Mouse (Mus musculus) heart, embryonic 16.5 days (tissue): ENCODE measurements around the gene Mypop. TPM values are rescaled to one million over a fixed set of nuclear protein-coding genes. Genes with fewer than 3 reads are reported as not detected.

Experiments used
- ATAC-seq: fragments of 200-750 bp; cut with Nextera tagmentation; replicated peaks from 2 replicates; pipeline ENCODE4 v1.8.0; 2017; ENCODE audit warnings: moderate number of reproducible peaks; ENCODE audit not compliant: insufficient read depth, low FRiP score; ENCODE audit errors: extremely low read depth
- H3K27ac ChIP-seq: fragments of 300-500 bp; sonication (generic); 2 replicates; pipeline ENCODE4 v1.5.1; 2014; ENCODE audit warnings: mild to moderate bottlenecking, low read length, control low read depth, moderate library complexity
- H3K27me3 ChIP-seq: fragments of 300-500 bp; sonication (generic); 2 replicates; pipeline ENCODE4 v1.6.1; 2014; ENCODE audit warnings: low read length, mixed read lengths; ENCODE audit not compliant: control insufficient read depth, insufficient read depth
- H3K36me3 ChIP-seq: fragments of 300-500 bp; sonication (generic); 2 replicates; pipeline ENCODE4 v1.6.1; 2014; ENCODE audit not compliant: control insufficient read depth, insufficient read depth
- H3K4me1 ChIP-seq: fragments of 300-500 bp; sonication (generic); 2 replicates; pipeline ENCODE4 v1.6.1; 2014; ENCODE audit warnings: low read length, mixed read lengths; ENCODE audit not compliant: control insufficient read depth, insufficient read depth
- H3K4me2 ChIP-seq: fragments of 300-500 bp; sonication (generic); 2 replicates; pipeline ENCODE4 v1.6.1; 2014; ENCODE audit warnings: low read depth, mild to moderate bottlenecking, control low read depth, low read length
- H3K4me3 ChIP-seq: fragments of 300-500 bp; sonication (generic); 2 replicates; pipeline ENCODE4 v1.5.1; 2014; ENCODE audit warnings: mild to moderate bottlenecking, control low read depth, low read length
- H3K9ac ChIP-seq: fragments of 300-500 bp; sonication (generic); 2 replicates; pipeline ENCODE4 v1.6.1; 2014; ENCODE audit warnings: low read length, control low read depth
- H3K9me3 ChIP-seq: fragments of 300-500 bp; sonication (generic); replicated peaks from 2 replicates; pipeline ENCODE4 v1.6.1; 2016; ENCODE audit warnings: low read length; ENCODE audit not compliant: control insufficient read depth
- WGBS: fragments of 180-500 bp; shearing (Covaris S2); extraction: QIAGEN DNeasy Blood & Tissue Kit; methylation state at CpG from one replicate; pipeline ENCODE4 v1.1.7; 2014; 5-methylcytosine and 5-hydroxymethylcytosine counted together
- polyA plus RNA-seq: library from polyadenylated mRNA; unstranded; fragments of >200 nt; fragmentation: Nextera tagmentation; extraction: Ambion mirVana; gene quantifications from 2 replicates; pipeline ENCODE4 v1.2.1, GENCODE M21; 2015

The Mypop gene
- polyA plus RNA-seq, 1 experiment from 2014 or later = 1.8 TPM

DNA sequence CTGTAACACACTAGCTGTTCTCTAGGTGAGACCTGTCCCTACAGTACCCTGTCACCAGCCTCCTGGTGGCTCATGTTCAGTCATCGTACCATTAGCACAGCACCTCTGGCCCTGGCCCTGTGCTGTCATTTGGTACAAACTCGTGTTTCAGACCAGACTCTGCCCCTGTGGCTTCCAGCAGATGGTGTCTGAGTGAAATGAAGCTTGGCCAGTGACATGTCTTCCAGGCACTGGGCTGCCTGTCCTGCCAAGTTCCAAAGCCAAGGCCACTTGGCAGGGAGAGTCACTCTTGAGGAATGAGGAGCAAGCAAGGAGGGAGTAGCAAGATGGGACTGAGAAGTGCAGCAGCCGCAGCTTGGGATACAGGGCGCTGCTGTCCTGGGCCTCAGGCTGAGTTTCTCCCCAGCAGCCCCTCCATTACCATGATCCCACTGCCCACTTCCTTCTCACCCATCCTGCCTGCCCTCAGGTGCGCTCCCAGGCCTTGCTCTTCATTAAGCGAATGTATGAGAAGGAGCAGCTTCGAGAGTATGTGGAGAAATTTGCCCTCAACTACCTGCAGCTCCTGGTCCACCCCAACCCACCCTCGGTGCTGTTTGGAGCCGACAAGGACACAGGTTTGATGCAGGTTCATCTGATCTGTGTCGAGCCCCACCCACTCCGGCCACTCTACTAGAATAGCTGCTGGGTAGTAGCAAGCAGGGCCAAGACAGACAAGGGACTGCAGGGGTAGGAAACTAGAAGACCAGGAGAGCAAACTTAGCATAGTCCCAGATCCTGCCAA is 55.4 kb downstream of the Mypop start:
- H3K27me3 ChIP-seq = no peaks in the 10 kb centered on the region
- no peak overlapping the region for H3K9ac ChIP-seq
- peaks cover 75% of the 10 kb centered on the region for H3K36me3 ChIP-seq
- no peak overlapping the region for H3K27ac ChIP-seq
- no peak overlapping the region for H3K4me3 ChIP-seq
- no peak overlapping the region for H3K4me2 ChIP-seq
- H3K4me1 ChIP-seq = no peaks in the 10 kb centered on the region
- no peaks in the 10 kb centered on the region for H3K9me3 ChIP-seq
- WGBS = 90% methylated on average over 11 of the region's 11 CpGs
- no peak for ATAC-seq

DNA sequence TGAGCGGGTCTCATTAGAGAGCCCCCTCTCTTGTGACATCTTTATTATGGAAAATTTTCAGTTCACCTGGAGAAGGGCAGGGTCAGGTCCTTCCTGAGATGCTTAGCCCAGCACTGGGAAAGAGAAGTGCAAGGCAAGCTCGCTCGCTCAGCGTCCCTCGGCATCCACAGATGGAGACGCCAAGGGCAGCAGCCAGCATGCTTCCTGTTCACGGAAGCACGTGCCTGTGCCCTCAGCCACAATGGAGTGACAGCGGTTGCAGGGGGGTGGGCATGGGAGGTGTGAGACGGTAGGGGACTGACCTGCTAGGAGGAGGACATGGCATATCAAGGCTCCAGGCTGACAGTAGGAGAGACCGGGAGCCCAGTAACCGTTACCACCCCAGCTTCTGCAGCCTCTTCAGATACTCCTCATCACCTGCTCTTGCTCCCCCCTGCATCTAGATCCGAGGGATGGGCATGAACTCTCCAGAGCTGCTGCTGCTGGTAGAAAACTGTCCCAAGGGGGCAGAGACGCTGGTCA is 57.0 kb downstream of the Mypop start:
- no peak for ATAC-seq

DNA sequence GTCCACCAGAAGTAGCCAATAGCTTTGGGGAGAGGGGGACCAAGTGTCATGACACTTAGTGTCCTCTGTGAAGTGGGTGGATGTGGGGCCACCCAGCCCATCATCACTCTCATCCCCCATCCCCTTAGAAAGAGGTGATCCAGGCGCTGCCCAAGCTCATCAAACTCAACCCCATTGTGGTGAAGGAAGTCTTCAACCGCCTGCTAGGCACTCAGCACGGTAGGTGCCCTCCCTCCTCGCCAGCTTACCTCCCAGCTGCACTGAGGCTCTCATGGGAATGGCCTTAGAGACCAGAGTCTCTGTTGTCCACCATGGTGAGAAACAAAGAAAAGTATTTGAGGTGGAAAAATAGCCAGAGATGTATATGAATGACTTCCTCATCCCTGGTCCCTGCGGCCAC is 58.2 kb downstream of the Mypop start:
- no peak for ATAC-seq
- Histone ChIP-seq H3K9me3 (no peaks in the 10 kb centered on the region), H3K9ac (no peak overlapping the region), H3K4me2 (no peak overlapping the region), H3K4me3 (no peak overlapping the region), H3K36me3 (peaks cover 56% of the 10 kb centered on the region), H3K27ac (no peak overlapping the region), H3K27me3 (no peaks in the 10 kb centered on the region), H3K4me1 (no peaks in the 10 kb centered on the region; the same call in 1 of the 2 replicates)
- WGBS = 93% methylated on average over 5 of the region's 5 CpGs

More for the DNA sequence above, 57.0 kb downstream of the Mypop start:
- Histone ChIP-seq H3K4me2 (no peak overlapping the region), H3K27me3 (no peaks in the 10 kb centered on the region), H3K27ac (no peak overlapping the region), H3K4me1 (no peaks in the 10 kb centered on the region), H3K9me3 (no peaks in the 10 kb centered on the region), H3K4me3 (no peak overlapping the region), H3K36me3 (peaks cover 64% of the 10 kb centered on the region), H3K9ac (no peak overlapping the region)
- 84% methylated on average over 14 of the region's 14 CpGs for WGBS

DNA sequence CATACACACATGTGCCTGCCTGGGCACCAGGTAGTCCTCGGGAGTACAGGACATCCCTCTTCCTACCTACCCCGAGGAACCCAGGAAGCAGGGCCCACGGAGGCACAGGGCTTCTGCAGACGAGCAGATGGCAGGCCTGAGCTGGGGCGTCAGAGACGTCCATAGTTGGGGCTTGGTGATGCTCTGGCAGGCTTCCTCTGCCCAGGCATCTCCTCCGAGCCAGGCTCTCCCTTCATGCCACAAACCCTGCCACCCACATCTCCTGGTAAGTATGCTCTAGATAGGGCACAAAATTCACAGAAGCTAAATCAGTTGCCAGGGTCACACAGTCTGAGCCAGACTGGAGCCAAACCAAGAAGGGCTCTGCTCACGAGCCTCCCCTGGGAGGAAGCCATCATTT is 59.1 kb downstream of the Mypop start:
- WGBS = 80% methylated on average over 8 of the region's 8 CpGs
- H3K4me3 ChIP-seq = no peak overlapping the region
- H3K9me3 ChIP-seq = no peaks in the 10 kb centered on the region
- H3K27me3 ChIP-seq = no peaks in the 10 kb centered on the region
- ATAC-seq = no peak
- H3K9ac ChIP-seq = no peak overlapping the region
- H3K4me1 ChIP-seq = no peaks in the 10 kb centered on the region; the same call in 1 of the 2 replicates
- no peak overlapping the region for H3K27ac ChIP-seq
- H3K4me2 ChIP-seq = no peak overlapping the region
- H3K36me3 ChIP-seq = peaks cover 51% of the 10 kb centered on the region

DNA sequence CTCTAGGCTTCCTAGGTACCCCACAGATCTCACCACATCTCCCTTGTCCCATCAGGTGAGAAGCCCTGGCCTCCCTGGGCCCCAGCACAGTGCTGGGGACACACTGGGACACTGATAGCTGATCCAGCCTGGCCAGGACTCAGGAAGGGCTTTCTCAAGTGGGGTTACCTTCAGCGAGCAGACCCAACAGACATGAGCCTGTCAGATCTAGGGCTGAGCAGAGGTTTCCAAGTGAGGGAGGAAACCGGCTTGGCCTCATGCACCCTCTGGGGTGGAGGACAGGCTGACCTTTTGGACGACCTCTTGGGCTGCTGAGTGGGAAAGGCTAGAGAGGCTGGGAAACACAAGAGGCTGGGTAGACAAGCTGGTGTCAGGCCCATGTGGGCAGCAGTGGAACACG is 60.1 kb downstream of the Mypop start:
- 60% methylated on average over 4 of the region's 4 CpGs for WGBS
- H3K9ac ChIP-seq = no peak overlapping the region
- no peak for ATAC-seq
- H3K27me3 ChIP-seq = no peaks in the 10 kb centered on the region
- H3K4me3 ChIP-seq = no peak overlapping the region
- H3K9me3 ChIP-seq = no peaks in the 10 kb centered on the region
- H3K4me1 ChIP-seq = no peaks in the 10 kb centered on the region; the same call in 1 of the 2 replicates
- H3K27ac ChIP-seq = no peak overlapping the region
- peaks cover 41% of the 10 kb centered on the region for H3K36me3 ChIP-seq
- H3K4me2 ChIP-seq = no peak overlapping the region

Other genes with a start within 250 kb of the Mypop start
- not detected in 2 replicates for gene Psg19, start 192.7 kb upstream of the Mypop start, polyA plus RNA-seq
- gene Psg17, start 169.6 kb upstream of the Mypop start, polyA plus RNA-seq = not detected in 2 replicates
- gene Mill2, start 151.3 kb upstream of the Mypop start, polyA plus RNA-seq = 0.50 and 0.69 TPM in 2 replicates
- gene Pglyrp1, start 119.9 kb upstream of the Mypop start, polyA plus RNA-seq = 3.5 and 5.7 TPM in 2 replicates
- 21.7 and 23.7 TPM in 2 replicates for gene Ccdc61, start 80.8 kb upstream of the Mypop start, polyA plus RNA-seq
- gene Nova2, start 65.4 kb upstream of the Mypop start, polyA plus RNA-seq = 0.64 and 0.82 TPM in 2 replicates
- gene Nanos2, start 3.8 kb upstream of the Mypop start, polyA plus RNA-seq = not detected in 2 replicates
- 12.5 and 12.7 TPM in 2 replicates for gene Irf2bp1, start 12.8 kb downstream of the Mypop start, polyA plus RNA-seq
- gene Foxa3, start 32.3 kb downstream of the Mypop start, polyA plus RNA-seq = 0.17 and 0.37 TPM in 2 replicates
- gene Sympk, start 33.1 kb downstream of the Mypop start, polyA plus RNA-seq = 25.3 and 25.6 TPM in 2 replicates
- not detected in 2 replicates for gene Rsph6a, start 63.4 kb downstream of the Mypop start, polyA plus RNA-seq
- gene Dmwd, start 85.0 kb downstream of the Mypop start, polyA plus RNA-seq = 12.6 and 14.1 TPM in 2 replicates
- 70.7 and 85.5 TPM in 2 replicates for gene Dmpk, start 92.6 kb downstream of the Mypop start, polyA plus RNA-seq
- 5.1 and 5.4 TPM in 2 replicates for gene Six5, start 103.3 kb downstream of the Mypop start, polyA plus RNA-seq
- gene Gm4969, start 127.1 kb downstream of the Mypop start, polyA plus RNA-seq = 0.38 and 0.64 TPM in 2 replicates
- gene Fbxo46, start 128.6 kb downstream of the Mypop start, polyA plus RNA-seq = 9.8 and 9.9 TPM in 2 replicates
- 9.6 and 10.6 TPM in 2 replicates for gene Qpctl, start 158.0 kb downstream of the Mypop start, polyA plus RNA-seq
- gene Snrpd2, start 158.5 kb downstream of the Mypop start, polyA plus RNA-seq = 84.3 and 93.8 TPM in 2 replicates
- gene Gipr, start 174.9 kb downstream of the Mypop start, polyA plus RNA-seq = 104 and 107 TPM in 2 replicates
- 23.5 and 26.2 TPM in 2 replicates for gene Eml2, start 185.2 kb downstream of the Mypop start, polyA plus RNA-seq
- gene Gpr4, start 221.3 kb downstream of the Mypop start, polyA plus RNA-seq = 2.4 and 2.7 TPM in 2 replicates
- 40.4 and 41.8 TPM in 2 replicates for gene Opa3, start 237.1 kb downstream of the Mypop start, polyA plus RNA-seq